Mouse (Mus musculus) midbrain, embryonic 14.5 days (tissue): Measurements from ENCODE around the gene Slamf8. TPM values are rescaled to one million over a fixed set of nuclear protein-coding genes. Genes with fewer than 3 reads are reported as not detected.

Experiments used
- ATAC-seq: fragments of 200-750 bp; cut with Nextera tagmentation; 2 replicates; pipeline ENCODE4 v1.8.0; 2017; ENCODE audit warnings: moderate number of reproducible peaks, moderate library complexity; ENCODE audit not compliant: low FRiP score, low TSS enrichment
- DNase-seq: peaks from one replicate; pipeline ENCODE4 v3.0.0-alpha.2; 2015
- H3K27ac ChIP-seq: fragments of 300-500 bp; sonication (generic); replicated peaks from 2 replicates; pipeline ENCODE4 v1.5.1; 2014; ENCODE audit warnings: mild to moderate bottlenecking, low read depth, low read length, moderate library complexity
- H3K27me3 ChIP-seq: fragments of 300-500 bp; sonication (generic); 2 replicates; pipeline ENCODE4 v1.6.1; 2014; ENCODE audit warnings: low read length, control low read depth, mixed read lengths; ENCODE audit not compliant: control insufficient read depth, insufficient read depth
- H3K36me3 ChIP-seq: fragments of 300-500 bp; sonication (generic); 2 replicates; pipeline ENCODE4 v1.6.1; 2014; ENCODE audit warnings: low read length, control low read depth; ENCODE audit not compliant: control insufficient read depth, insufficient read depth
- H3K4me1 ChIP-seq: fragments of 300-500 bp; sonication (generic); 2 replicates; pipeline ENCODE4 v1.6.1; 2014; ENCODE audit warnings: mild to moderate bottlenecking, antibody characterized with exemption, low read length, control low read depth; ENCODE audit not compliant: control insufficient read depth, insufficient read depth
- H3K4me2 ChIP-seq: fragments of 300-500 bp; sonication (generic); 2 replicates; pipeline ENCODE4 v1.6.1; 2014; ENCODE audit warnings: mild to moderate bottlenecking, low read length, moderate library complexity
- H3K4me3 ChIP-seq: fragments of 300-500 bp; sonication (generic); replicated peaks from 2 replicates; pipeline ENCODE4 v1.5.1; 2014; ENCODE audit warnings: low read depth, low read length
- H3K9ac ChIP-seq: fragments of 300-500 bp; sonication (generic); replicated peaks from 2 replicates; pipeline ENCODE4 v1.6.1; 2014; ENCODE audit warnings: mild to moderate bottlenecking, low read length, moderate library complexity
- H3K9me3 ChIP-seq: fragments of 300-500 bp; sonication (generic); 2 replicates; pipeline ENCODE4 v1.6.1; 2016; ENCODE audit warnings: low read length, control low read depth, mixed read lengths; ENCODE audit not compliant: control insufficient read depth
- WGBS: fragments of 180-500 bp; shearing (Covaris S2); extraction: QIAGEN DNeasy Blood & Tissue Kit; methylation state at CpG from one replicate; pipeline ENCODE4 v1.1.7; 2014; 5-methylcytosine and 5-hydroxymethylcytosine counted together
- polyA plus RNA-seq: library from polyadenylated mRNA; unstranded; fragments of >200 nt; fragmentation: Nextera tagmentation; extraction: Ambion mirVana; gene quantifications from 2 replicates; pipeline ENCODE4 v1.2.1, GENCODE M21; 2014

The Slamf8 gene
- polyA plus RNA-seq, 1 experiment from 2014 or later, result 0.42 TPM

DNA sequence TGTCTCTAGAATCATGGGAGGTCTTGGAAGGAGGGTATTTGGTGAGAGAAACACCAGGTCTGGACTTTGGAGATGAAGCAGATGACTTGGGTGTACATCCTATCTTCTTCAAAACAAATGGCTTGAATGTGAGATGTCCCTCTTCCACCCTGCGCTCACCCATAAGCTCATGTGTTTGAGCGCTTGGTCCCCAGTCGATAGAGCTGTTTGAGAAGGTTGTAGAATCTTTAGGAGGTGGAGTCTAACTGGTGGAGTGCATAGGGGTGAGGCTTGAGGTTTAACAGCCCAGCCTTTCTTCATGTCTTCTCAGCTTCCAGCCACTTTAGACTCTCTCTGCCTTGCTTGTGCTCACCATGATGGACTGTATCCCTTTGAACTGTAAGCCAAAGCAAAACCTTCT is 35.9 kb upstream of the Slamf8 start:
- H3K9ac ChIP-seq, result no peak overlapping the region
- 93% methylated on average over 3 of the region's 3 CpGs for WGBS
- H3K27ac ChIP-seq, result no peak overlapping the region
- no peak overlapping the region for H3K4me3 ChIP-seq
- H3K27me3 ChIP-seq, result no peaks in the 10 kb centered on the region
- DNase-seq (no peak), ATAC-seq (no peak)
- H3K36me3 ChIP-seq, result no peaks in the 10 kb centered on the region
- H3K4me2 ChIP-seq, result no peak overlapping the region
- no peaks in the 10 kb centered on the region for H3K9me3 ChIP-seq
- no peaks in the 10 kb centered on the region for H3K4me1 ChIP-seq

DNA sequence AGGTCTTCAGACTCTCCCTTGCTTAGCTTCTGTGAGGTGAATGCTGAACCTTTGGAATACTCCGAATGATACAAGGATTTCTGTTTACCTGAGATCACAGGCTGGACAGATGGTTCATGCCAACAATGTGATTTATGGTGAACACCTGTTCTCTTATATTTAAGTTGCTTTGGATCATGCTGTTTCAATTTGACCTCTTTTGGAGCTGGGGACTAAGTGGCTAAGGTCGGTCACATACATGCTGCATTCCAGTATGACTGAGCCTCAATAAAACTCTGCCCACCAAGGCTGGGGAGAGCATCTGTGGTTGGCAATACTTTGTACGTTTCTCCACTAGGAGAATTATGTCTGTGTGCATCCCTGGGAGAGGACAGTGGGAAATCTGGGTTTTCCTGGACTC is 33.7 kb upstream of the Slamf8 start:
- ATAC-seq, result no peak
- WGBS, result 84% methylated on average over 3 of the region's 3 CpGs
- DNase-seq, result no peak
- no peaks in the 10 kb centered on the region for H3K27me3 ChIP-seq
- no peak overlapping the region for H3K4me3 ChIP-seq
- no peak overlapping the region for H3K4me2 ChIP-seq
- no peak overlapping the region for H3K27ac ChIP-seq
- no peak overlapping the region for H3K9ac ChIP-seq
- H3K9me3 ChIP-seq, result no peaks in the 10 kb centered on the region
- no peaks in the 10 kb centered on the region for H3K36me3 ChIP-seq
- no peaks in the 10 kb centered on the region for H3K4me1 ChIP-seq

DNA sequence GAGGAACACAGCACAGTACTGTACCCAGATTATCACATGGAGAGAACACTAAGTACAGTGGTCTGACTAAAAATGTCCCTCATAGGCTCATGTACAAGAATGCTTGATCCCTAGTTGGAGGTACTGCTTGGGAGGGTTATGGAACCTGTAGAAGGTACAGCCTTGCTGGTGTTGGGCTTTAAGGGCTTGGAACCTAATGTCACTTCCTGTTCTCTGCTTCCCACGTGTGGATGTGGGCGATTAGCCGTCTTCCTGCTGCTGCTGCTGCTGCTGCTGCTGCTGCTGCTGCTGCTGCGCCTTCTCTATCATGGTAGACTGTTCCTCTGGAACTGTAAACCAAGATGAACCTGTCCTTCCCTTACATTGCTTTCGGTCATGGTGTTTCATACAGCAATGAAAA is 33.2 kb upstream of the Slamf8 start:
- no peak overlapping the region for H3K4me3 ChIP-seq
- H3K9ac ChIP-seq, result no peak overlapping the region
- no peak overlapping the region for H3K27ac ChIP-seq
- H3K4me2 ChIP-seq, result no peak overlapping the region
- ATAC-seq (no peak), DNase-seq (no peak)
- H3K27me3 ChIP-seq, result no peaks in the 10 kb centered on the region
- WGBS, result 80% methylated on average over 5 of the region's 5 CpGs
- no peaks in the 10 kb centered on the region for H3K36me3 ChIP-seq
- H3K9me3 ChIP-seq, result no peaks in the 10 kb centered on the region
- no peaks in the 10 kb centered on the region for H3K4me1 ChIP-seq

DNA sequence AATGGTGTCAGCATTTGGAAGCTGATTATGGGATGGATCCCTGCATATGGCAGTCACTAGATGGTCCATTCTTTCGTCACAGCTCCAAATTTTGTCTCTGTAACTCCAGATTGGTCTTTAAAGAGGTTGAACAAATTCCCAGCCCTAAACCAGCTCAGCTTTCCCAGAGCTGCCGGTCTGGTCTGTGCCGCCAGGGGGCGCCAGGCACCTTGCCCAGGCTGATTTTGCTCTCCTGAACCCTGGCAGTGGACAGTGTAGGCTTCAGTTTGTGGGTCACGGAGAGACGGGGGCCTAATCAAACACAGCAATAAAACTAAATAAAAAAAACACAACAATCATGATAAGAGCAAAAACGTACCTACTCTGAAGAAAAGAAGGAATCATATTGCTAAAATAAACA is 28.9 kb upstream of the Slamf8 start:
- no peaks in the 10 kb centered on the region for H3K27me3 ChIP-seq
- peak; percentile 69 for DNase-seq
- no peak overlapping the region for H3K4me2 ChIP-seq
- H3K4me3 ChIP-seq, result no peak overlapping the region
- no peak for ATAC-seq
- H3K27ac ChIP-seq, result no peak overlapping the region
- no peaks in the 10 kb centered on the region for H3K36me3 ChIP-seq
- H3K9ac ChIP-seq, result no peak overlapping the region
- no peaks in the 10 kb centered on the region for H3K9me3 ChIP-seq
- 18% methylated on average over 7 of the region's 7 CpGs for WGBS
- H3K4me1 ChIP-seq, result peaks cover 16% of the 10 kb centered on the region

DNA sequence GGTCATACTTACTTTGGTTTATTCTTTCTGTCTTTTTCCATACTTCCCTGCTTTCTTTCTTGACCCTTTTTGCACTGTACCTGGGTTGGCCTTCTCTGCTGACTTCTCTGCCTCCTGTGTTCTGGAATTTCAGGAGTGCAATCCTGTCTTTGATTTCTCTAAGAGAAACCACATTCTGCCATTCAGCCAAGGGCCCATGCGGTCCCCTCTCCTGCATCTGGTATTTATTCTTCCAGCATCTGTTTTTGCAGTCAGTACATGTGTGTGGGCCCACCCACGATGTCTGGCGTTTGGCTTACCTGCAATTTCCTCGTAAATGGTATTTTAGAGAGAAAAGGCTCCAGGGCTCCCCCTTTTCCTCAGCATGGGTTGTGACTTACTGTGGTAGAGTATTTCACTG is 27.8 kb upstream of the Slamf8 start:
- no peak overlapping the region for H3K4me3 ChIP-seq
- no peaks in the 10 kb centered on the region for H3K9me3 ChIP-seq
- H3K4me1 ChIP-seq, result peaks cover 16% of the 10 kb centered on the region
- H3K9ac ChIP-seq, result no peak overlapping the region
- no peak overlapping the region for H3K27ac ChIP-seq
- H3K36me3 ChIP-seq, result no peaks in the 10 kb centered on the region
- no peak for DNase-seq
- H3K4me2 ChIP-seq, result no peak overlapping the region
- H3K27me3 ChIP-seq, result no peaks in the 10 kb centered on the region
- WGBS, result 88% methylated on average over 4 of the region's 4 CpGs
- ATAC-seq, result no peak

DNA sequence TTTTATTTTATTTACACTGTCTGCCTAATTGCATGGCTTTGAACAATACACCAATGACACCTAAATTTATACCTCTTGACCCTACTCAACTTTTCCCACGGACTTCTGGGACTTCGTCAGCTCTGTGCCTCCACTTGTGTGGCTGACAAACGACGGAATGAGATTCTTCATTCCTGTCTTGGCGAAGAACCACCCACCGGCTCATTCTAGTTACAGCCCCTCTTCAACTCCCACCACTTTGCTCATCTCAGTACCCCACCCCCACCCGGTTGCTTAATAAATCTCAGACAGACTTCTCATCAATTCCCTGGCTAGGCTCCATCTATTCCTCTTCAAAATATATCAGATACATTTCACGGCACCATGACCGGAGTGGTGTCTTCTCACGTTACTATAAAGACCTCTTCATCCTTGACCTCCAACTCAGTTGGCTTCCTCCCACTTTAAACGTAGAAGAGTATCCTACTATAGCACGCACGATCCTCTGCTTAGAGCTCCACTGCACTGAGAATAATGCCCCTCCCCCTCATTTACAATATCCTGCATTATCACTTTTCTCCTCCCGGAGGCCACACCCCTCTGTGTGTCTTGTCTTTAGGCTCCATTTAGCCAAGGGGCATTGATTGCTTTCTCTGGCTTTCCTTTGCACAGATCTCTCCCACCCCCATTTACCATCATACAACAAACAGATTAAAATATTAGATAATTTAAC is 27.2 kb upstream of the Slamf8 start:
- Histone ChIP-seq H3K36me3 (no peaks in the 10 kb centered on the region), H3K9ac (no peak overlapping the region), H3K27ac (no peak overlapping the region), H3K9me3 (no peaks in the 10 kb centered on the region), H3K27me3 (no peaks in the 10 kb centered on the region), H3K4me3 (no peak overlapping the region; the same call in 1 of the 2 replicates), H3K4me1 (peaks cover 16% of the 10 kb centered on the region), H3K4me2 (peak overlapping the region; percentile 71)
- 43% methylated on average over 14 of the region's 14 CpGs for WGBS
- peak; percentile 15; the same call in 1 of the 2 replicates for ATAC-seq
- DNase-seq, result no peak

DNA sequence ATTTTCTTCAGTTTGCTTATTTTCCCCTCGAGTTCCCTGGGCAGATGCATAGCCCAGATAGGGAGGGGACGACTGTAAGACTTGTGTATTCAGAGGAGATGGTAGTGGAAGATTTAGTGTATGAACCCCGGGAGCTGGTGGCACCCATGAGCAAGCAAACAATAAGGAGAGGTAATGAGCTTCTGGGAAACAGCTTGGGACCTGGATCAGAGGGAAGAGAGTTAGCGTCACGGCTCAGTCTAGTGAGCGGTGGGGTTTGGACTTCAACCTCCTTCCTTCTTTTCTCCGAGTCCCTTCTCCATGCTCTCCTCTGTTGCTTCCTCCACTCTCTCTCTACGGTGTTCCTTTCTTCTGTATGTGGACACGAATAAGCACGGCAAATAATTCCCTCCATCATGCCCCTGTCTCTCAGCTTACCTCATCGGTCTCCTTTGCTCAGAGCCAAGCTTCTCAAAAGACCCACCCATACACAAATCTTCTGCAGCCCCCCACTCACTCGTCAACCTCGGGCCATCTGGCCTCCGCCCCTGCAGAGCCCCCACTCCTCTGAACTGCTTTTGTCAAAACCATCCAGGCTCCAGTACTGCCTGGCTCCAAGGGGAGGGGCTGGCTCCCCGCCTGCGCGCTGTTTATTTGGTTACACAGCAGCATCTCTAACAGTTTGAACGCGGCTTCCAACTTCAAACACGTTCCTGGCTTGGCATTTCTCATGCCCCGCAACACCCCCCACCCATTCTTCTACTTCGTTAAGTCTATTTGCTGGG is 26.4 kb upstream of the Slamf8 start:
- ATAC-seq, result peak; percentile 74
- no peak overlapping the region for H3K27ac ChIP-seq
- no peaks in the 10 kb centered on the region for H3K9me3 ChIP-seq
- H3K4me2 ChIP-seq, result peak overlapping the region; percentile 71
- WGBS, result 18% methylated on average over 22 of the region's 22 CpGs
- no peaks in the 10 kb centered on the region for H3K36me3 ChIP-seq
- H3K27me3 ChIP-seq, result no peaks in the 10 kb centered on the region
- H3K4me1 ChIP-seq, result peaks cover 16% of the 10 kb centered on the region
- peak overlapping the region; percentile 36 for H3K4me3 ChIP-seq
- DNase-seq, result peak; percentile 68
- peak overlapping the region; percentile 45; the same call in 1 of the 2 replicates for H3K9ac ChIP-seq

DNA sequence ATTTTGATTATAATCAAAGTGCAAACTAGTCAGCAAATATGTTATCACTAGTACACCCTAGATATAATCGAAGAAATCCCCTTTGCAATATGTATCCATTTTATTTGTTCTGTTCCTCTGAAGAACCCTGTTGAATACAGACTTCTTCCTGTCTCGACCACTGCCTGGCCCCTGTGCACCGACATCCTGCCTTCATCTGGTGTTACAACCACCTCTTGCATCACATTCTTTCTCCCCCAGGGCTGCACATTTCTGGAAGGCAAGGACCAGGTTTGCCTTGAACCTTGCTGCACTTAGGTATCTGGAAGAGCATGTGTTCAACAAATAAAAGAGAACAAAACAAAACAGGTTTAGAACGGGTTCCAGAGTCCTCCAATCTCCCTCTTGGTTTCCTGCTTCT is 25.0 kb upstream of the Slamf8 start:
- H3K9ac ChIP-seq, result no peak overlapping the region
- no peak overlapping the region for H3K27ac ChIP-seq
- H3K27me3 ChIP-seq, result no peaks in the 10 kb centered on the region
- ATAC-seq (no peak), DNase-seq (no peak)
- H3K9me3 ChIP-seq, result no peaks in the 10 kb centered on the region
- H3K4me2 ChIP-seq, result no peak overlapping the region
- H3K4me3 ChIP-seq, result no peak overlapping the region
- 87% methylated on average over 4 of the region's 4 CpGs for WGBS
- no peaks in the 10 kb centered on the region for H3K36me3 ChIP-seq
- H3K4me1 ChIP-seq, result peaks cover 16% of the 10 kb centered on the region

DNA sequence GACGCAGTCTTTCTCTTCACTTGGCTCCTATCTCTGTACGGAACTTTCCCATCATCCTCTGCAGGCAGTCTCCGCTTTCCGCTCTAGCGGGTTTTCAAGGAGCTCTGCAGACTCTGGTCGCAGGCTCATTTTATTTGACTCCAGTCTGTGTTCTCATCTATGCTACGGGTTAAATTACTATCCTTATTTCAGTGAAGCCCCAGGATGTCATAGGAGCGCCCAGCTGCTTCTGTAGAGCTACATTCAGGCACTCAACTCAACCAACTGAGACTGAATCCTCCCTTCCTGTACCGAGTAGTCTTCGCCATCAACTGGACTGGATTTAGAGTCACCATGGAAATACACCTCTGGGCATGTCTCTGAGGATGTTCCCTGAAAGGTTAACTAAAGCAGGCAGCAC is 24.3 kb upstream of the Slamf8 start:
- 85% methylated on average over 10 of the region's 10 CpGs for WGBS
- no peaks in the 10 kb centered on the region for H3K27me3 ChIP-seq
- H3K4me3 ChIP-seq, result no peak overlapping the region
- DNase-seq (no peak), ATAC-seq (no peak)
- H3K9me3 ChIP-seq, result no peaks in the 10 kb centered on the region
- H3K4me1 ChIP-seq, result peaks cover 16% of the 10 kb centered on the region
- H3K36me3 ChIP-seq, result no peaks in the 10 kb centered on the region
- no peak overlapping the region for H3K9ac ChIP-seq
- H3K27ac ChIP-seq, result no peak overlapping the region
- no peak overlapping the region for H3K4me2 ChIP-seq
